Mouse (Mus musculus): ENCODE measurements at regions not wholly inside any gene's neighbourhood (a gene's known extent, or its start where the extent isn't known, plus 50 kb on each side); places are given as distances from the start of the nearest gene placed in this dataset.

DNA sequence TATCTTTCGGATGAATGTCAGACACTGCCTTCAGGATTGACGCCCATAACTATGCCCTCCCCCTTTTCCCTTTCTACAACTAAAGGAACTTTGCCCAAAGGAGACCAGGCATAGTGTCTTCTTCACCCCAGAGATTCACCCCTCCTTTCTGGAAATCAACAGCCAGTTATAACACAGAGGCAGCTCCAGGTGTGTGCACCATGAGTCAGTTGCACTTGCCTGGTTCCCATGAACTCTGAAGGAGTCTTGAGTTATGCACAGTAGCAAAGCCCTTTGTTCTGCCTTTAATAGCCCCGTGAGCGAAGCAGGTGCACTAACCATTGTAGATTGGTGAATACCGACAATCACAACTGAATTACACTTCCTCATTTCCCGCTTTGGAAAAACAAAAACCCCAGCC is 94.5 kb upstream of the Paip1 start:
- no peak overlapping the region for H3K27ac ChIP-seq (ENCODE audit: control insufficient read depth, insufficient read depth, low read length)
- H3K27me3 ChIP-seq (ENCODE audit: control insufficient read depth, insufficient read depth, low read length): no peaks in the 10 kb centered on the region
- TF ChIP-seq CTCF (IDR thresholded peaks at IDR 0.05; ENCODE audit: borderline replicate concordance, control insufficient read depth, extremely low read depth, insufficient read depth, low read length, poor library complexity): no peak
- TF ChIP-seq POLR2A (IDR thresholded peaks at IDR 0.05; ENCODE audit: control insufficient read depth, extremely low read depth, insufficient read depth, low read length, poor library complexity): no peak
- 74% methylated on average over 6 of the region's 6 CpGs for WGBS
- no peak for DNase-seq
- H3K36me3 ChIP-seq (ENCODE audit: control insufficient read depth, insufficient read depth, low read length): peaks cover 12% of the 10 kb centered on the region
- no peaks in the 10 kb centered on the region for H3K4me1 ChIP-seq (replicated peaks; ENCODE audit: control insufficient read depth, insufficient read depth, low read length)
- H3K4me3 ChIP-seq (ENCODE audit: control insufficient read depth, insufficient read depth, low read length): no peak overlapping the region

DNA sequence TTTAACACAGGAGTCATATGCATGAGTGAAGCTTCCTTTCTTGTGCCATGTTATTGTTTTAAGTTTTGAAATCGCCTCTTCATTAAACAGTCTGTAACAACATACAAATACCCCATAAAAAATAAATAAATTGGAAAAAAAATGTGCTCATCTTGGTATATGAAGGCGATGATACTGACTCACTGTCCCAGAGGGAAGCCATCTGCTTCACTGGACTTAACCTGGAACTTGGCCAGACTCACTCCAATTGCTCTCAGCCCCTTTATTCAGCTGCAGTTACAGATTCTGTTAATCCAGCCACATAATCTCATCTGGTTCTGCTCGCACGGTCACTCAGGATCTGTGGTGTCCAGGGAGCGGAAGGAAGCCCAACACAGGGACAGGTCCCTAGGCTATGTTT is 90.5 kb upstream of the Paip1 start:
- Histone ChIP-seq H3K27me3 (ENCODE audit: control insufficient read depth, insufficient read depth, low read length) (no peaks in the 10 kb centered on the region), H3K36me3 (ENCODE audit: control insufficient read depth, insufficient read depth, low read length) (peaks cover 12% of the 10 kb centered on the region), H3K4me3 (ENCODE audit: control insufficient read depth, insufficient read depth, low read length) (no peak overlapping the region), H3K27ac (ENCODE audit: control insufficient read depth, insufficient read depth, low read length) (no peak overlapping the region), H3K4me1 (replicated peaks; ENCODE audit: control insufficient read depth, insufficient read depth, low read length) (no peaks in the 10 kb centered on the region)
- 99% methylated on average over 5 of the region's 5 CpGs for WGBS
- DNase-seq: no peak
- TF ChIP-seq CTCF (IDR thresholded peaks at IDR 0.05; ENCODE audit: borderline replicate concordance, control insufficient read depth, extremely low read depth, insufficient read depth, low read length, poor library complexity): no peak
- no peak for TF ChIP-seq POLR2A (IDR thresholded peaks at IDR 0.05; ENCODE audit: control insufficient read depth, extremely low read depth, insufficient read depth, low read length, poor library complexity)

DNA sequence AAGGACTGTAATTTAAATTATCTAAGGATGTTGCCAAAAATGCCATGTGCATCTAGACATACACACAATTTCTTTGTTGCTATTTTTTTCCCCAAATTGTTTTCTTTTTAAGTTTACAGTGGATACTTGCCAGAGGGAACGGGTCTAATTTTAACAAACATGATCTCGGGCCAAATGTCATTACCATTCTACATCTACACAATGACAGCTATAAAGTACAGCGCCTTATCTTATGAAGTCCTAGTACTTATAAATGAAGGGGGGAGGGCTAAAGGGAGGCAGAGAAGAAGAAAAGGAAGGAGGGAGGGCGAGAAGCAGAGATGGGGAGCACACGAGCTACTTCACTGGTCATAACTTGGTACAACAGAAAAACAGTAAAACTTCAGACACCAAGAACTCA is 89.4 kb upstream of the Paip1 start:
- Histone ChIP-seq H3K27me3 (ENCODE audit: control insufficient read depth, insufficient read depth, low read length) (no peaks in the 10 kb centered on the region), H3K27ac (ENCODE audit: control insufficient read depth, insufficient read depth, low read length) (no peak overlapping the region), H3K4me1 (replicated peaks; ENCODE audit: control insufficient read depth, insufficient read depth, low read length) (no peaks in the 10 kb centered on the region), H3K36me3 (ENCODE audit: control insufficient read depth, insufficient read depth, low read length) (peaks cover 12% of the 10 kb centered on the region), H3K4me3 (ENCODE audit: control insufficient read depth, insufficient read depth, low read length) (no peak overlapping the region)
- 94% methylated on average over 5 of the region's 5 CpGs for WGBS
- DNase-seq: no peak
- TF ChIP-seq POLR2A (IDR thresholded peaks at IDR 0.05; ENCODE audit: control insufficient read depth, extremely low read depth, insufficient read depth, low read length, poor library complexity) (no peak), CTCF (IDR thresholded peaks at IDR 0.05; ENCODE audit: borderline replicate concordance, control insufficient read depth, extremely low read depth, insufficient read depth, low read length, poor library complexity) (no peak)

DNA sequence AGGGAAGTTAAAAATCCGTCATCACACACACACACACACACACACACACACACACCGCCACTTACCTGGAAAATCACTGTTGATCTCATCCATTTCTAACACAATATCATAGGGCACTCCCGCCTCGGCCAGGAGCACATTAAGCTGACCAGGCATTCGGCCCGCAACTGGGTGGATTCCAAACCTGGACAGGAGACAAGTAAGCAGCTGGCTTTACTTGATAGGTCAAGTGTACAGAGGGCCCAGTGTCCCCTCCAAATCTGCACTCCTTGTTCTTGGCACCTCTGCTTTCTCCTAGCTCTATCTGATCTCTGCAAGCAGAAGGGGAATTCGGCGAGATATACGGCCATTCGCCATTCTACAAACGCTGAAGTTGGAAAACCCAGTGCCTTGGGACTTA is 88.6 kb upstream of the Paip1 start:
- Histone ChIP-seq H3K27ac (ENCODE audit: control insufficient read depth, insufficient read depth, low read length) (no peak overlapping the region), H3K36me3 (ENCODE audit: control insufficient read depth, insufficient read depth, low read length) (peaks cover 12% of the 10 kb centered on the region), H3K4me3 (ENCODE audit: control insufficient read depth, insufficient read depth, low read length) (no peak overlapping the region), H3K27me3 (ENCODE audit: control insufficient read depth, insufficient read depth, low read length) (no peaks in the 10 kb centered on the region), H3K4me1 (replicated peaks; ENCODE audit: control insufficient read depth, insufficient read depth, low read length) (no peaks in the 10 kb centered on the region)
- TF ChIP-seq POLR2A (IDR thresholded peaks at IDR 0.05; ENCODE audit: control insufficient read depth, extremely low read depth, insufficient read depth, low read length, poor library complexity): no peak
- TF ChIP-seq CTCF (IDR thresholded peaks at IDR 0.05; ENCODE audit: borderline replicate concordance, control insufficient read depth, extremely low read depth, insufficient read depth, low read length, poor library complexity): no peak
- no peak for DNase-seq
- 97% methylated on average over 11 of the region's 11 CpGs for WGBS

DNA sequence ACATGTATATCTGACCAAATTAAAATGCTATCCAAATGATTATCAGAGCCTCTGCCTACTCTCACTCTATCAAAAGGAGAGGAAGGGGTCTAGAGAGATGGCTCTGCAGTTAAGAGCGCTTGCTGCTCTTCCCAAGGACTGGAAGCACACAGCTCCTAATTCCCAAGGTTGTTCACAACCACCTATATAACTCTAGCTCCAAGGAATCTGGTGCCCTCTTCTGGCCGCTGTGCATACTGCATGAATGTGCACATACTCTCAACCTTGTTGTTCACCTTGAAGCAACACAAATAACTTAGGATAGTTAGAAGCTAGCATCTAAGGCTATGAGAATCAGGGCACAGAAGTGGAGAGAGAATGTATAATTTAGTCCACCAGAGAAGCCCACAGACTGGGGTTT is 86.6 kb upstream of the Paip1 start:
- H3K4me3 ChIP-seq (ENCODE audit: control insufficient read depth, insufficient read depth, low read length): no peak overlapping the region
- H3K27me3 ChIP-seq (ENCODE audit: control insufficient read depth, insufficient read depth, low read length): no peaks in the 10 kb centered on the region
- peak; percentile 42 for DNase-seq
- H3K27ac ChIP-seq (ENCODE audit: control insufficient read depth, insufficient read depth, low read length): no peak overlapping the region
- TF ChIP-seq CTCF (IDR thresholded peaks at IDR 0.05; ENCODE audit: borderline replicate concordance, control insufficient read depth, extremely low read depth, insufficient read depth, low read length, poor library complexity): no peak
- TF ChIP-seq POLR2A (IDR thresholded peaks at IDR 0.05; ENCODE audit: control insufficient read depth, extremely low read depth, insufficient read depth, low read length, poor library complexity): no peak
- H3K4me1 ChIP-seq (replicated peaks; ENCODE audit: control insufficient read depth, insufficient read depth, low read length): no peaks in the 10 kb centered on the region
- 64% methylated on average over 2 of the region's 2 CpGs for WGBS
- H3K36me3 ChIP-seq (ENCODE audit: control insufficient read depth, insufficient read depth, low read length): peaks cover 5% of the 10 kb centered on the region

DNA sequence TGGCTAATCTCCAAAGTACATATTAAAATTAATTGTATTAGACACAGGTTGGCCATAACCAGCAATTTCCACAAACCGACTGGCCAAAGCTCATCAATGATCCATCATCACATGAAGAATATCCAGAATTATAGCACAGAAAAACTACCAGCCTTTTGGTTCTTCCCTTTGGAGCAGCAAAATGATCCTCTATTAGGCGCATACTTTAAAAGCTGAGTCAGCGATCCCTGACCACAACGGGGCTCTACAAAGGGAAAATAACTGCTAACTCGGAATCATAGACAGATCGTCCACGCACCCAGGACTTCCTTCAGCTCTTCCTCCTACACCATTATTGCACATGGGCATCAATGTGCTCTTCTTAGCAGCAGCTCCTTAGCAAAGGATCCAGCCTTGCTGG is 85.6 kb upstream of the Paip1 start:
- Histone ChIP-seq H3K4me1 (replicated peaks; ENCODE audit: control insufficient read depth, insufficient read depth, low read length) (no peaks in the 10 kb centered on the region), H3K36me3 (ENCODE audit: control insufficient read depth, insufficient read depth, low read length) (peaks cover 1% of the 10 kb centered on the region; the same call in 1 of the 2 replicates), H3K27me3 (ENCODE audit: control insufficient read depth, insufficient read depth, low read length) (no peaks in the 10 kb centered on the region), H3K27ac (ENCODE audit: control insufficient read depth, insufficient read depth, low read length) (no peak overlapping the region), H3K4me3 (ENCODE audit: control insufficient read depth, insufficient read depth, low read length) (no peak overlapping the region)
- 94% methylated on average over 7 of the region's 7 CpGs for WGBS
- TF ChIP-seq CTCF (IDR thresholded peaks at IDR 0.05; ENCODE audit: borderline replicate concordance, control insufficient read depth, extremely low read depth, insufficient read depth, low read length, poor library complexity): no peak
- TF ChIP-seq POLR2A (IDR thresholded peaks at IDR 0.05; ENCODE audit: control insufficient read depth, extremely low read depth, insufficient read depth, low read length, poor library complexity): no peak
- no peak for DNase-seq

DNA sequence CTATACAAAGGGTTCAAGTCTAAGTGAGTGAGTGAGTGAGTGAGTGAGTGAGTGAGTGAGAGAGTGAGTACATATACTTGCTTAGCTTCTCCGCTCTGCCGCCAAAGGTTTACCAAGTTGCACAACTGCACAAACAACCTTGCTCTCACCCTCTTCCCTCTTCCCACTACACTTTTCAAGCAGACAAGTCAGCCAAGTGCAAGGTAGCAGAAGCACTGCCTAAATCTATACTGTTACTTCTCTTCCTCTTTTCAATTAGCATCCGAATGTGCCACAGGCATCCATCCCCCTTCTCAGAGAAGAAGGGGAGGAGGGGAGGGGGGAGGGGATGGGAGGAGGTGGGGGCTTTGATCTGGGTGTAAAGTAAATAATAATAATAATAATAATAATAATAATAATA is 80.4 kb upstream of the Paip1 start:
- Histone ChIP-seq H3K4me1 (replicated peaks; ENCODE audit: control insufficient read depth, insufficient read depth, low read length) (no peaks in the 10 kb centered on the region), H3K27me3 (ENCODE audit: control insufficient read depth, insufficient read depth, low read length) (no peaks in the 10 kb centered on the region), H3K36me3 (ENCODE audit: control insufficient read depth, insufficient read depth, low read length) (peaks cover 3% of the 10 kb centered on the region), H3K27ac (ENCODE audit: control insufficient read depth, insufficient read depth, low read length) (no peak overlapping the region), H3K4me3 (ENCODE audit: control insufficient read depth, insufficient read depth, low read length) (no peak overlapping the region)
- TF ChIP-seq CTCF (IDR thresholded peaks at IDR 0.05; ENCODE audit: borderline replicate concordance, control insufficient read depth, extremely low read depth, insufficient read depth, low read length, poor library complexity) (no peak), POLR2A (IDR thresholded peaks at IDR 0.05; ENCODE audit: control insufficient read depth, extremely low read depth, insufficient read depth, low read length, poor library complexity) (no peak)
- no peak for DNase-seq
- WGBS: 94% methylated on average over 3 of the region's 3 CpGs

All from thymus, adult 2 months (tissue).